Mouse (Mus musculus) liver, embryonic 16.5 days (tissue): ENCODE data around the gene Dtd2. TPM values are rescaled to one million over a fixed set of nuclear protein-coding genes. Genes with fewer than 3 reads are reported as not detected.

Source experiments
- ATAC-seq: fragments of 200-750 bp; cut with Nextera tagmentation; 2 replicates; pipeline ENCODE4 v1.8.0; 2017; ENCODE audit warnings: low read depth, mild to moderate bottlenecking, moderate number of reproducible peaks, moderate library complexity
- H3K27ac ChIP-seq: fragments of 300-500 bp; sonication (generic); 2 replicates; pipeline ENCODE4 v1.5.1; 2014; ENCODE audit warnings: mild to moderate bottlenecking, low read length
- H3K27me3 ChIP-seq: fragments of 300-500 bp; sonication (generic); 2 replicates; pipeline ENCODE4 v1.6.1; 2014; ENCODE audit warnings: low read depth, low read length, mixed read lengths; ENCODE audit not compliant: control insufficient read depth, insufficient read depth
- H3K36me3 ChIP-seq: fragments of 300-500 bp; sonication (generic); 2 replicates; pipeline ENCODE4 v1.6.1; 2014; ENCODE audit warnings: mild to moderate bottlenecking; ENCODE audit not compliant: control insufficient read depth, insufficient read depth
- H3K4me1 ChIP-seq: fragments of 300-500 bp; sonication (generic); 2 replicates; pipeline ENCODE4 v1.6.1; 2014; ENCODE audit warnings: low read depth, low read length, mixed read lengths; ENCODE audit not compliant: control insufficient read depth
- H3K4me2 ChIP-seq: fragments of 300-500 bp; sonication (generic); 2 replicates; pipeline ENCODE4 v1.6.1; 2014; ENCODE audit warnings: low read depth, low read length, mixed read lengths
- H3K4me3 ChIP-seq: fragments of 300-500 bp; sonication (generic); 2 replicates; pipeline ENCODE4 v1.5.1; 2014; ENCODE audit warnings: low read depth, mild to moderate bottlenecking, low read length
- H3K9ac ChIP-seq: fragments of 300-500 bp; sonication (generic); 2 replicates; pipeline ENCODE4 v1.6.1; 2014; ENCODE audit warnings: low read depth, low read length
- H3K9me3 ChIP-seq: fragments of 300-500 bp; sonication (generic); replicated peaks from 2 replicates; pipeline ENCODE4 v1.6.1; 2016; ENCODE audit warnings: low read length; ENCODE audit not compliant: control insufficient read depth
- WGBS: fragments of 180-500 bp; shearing (Covaris S2); extraction: QIAGEN DNeasy Blood & Tissue Kit; methylation state at CpG from one replicate; pipeline ENCODE4 v1.1.7; 2014; ENCODE audit not compliant: insufficient replicate concordance; 5-methylcytosine and 5-hydroxymethylcytosine counted together
- polyA plus RNA-seq: library from polyadenylated mRNA; unstranded; fragments of >200 nt; fragmentation: Nextera tagmentation; extraction: Ambion mirVana; gene quantifications from 2 replicates; pipeline ENCODE4 v1.2.1, GENCODE M21; 2015

Gene Dtd2
- polyA plus RNA-seq, 1 experiment from 2014 or later: 10.4 TPM

DNA sequence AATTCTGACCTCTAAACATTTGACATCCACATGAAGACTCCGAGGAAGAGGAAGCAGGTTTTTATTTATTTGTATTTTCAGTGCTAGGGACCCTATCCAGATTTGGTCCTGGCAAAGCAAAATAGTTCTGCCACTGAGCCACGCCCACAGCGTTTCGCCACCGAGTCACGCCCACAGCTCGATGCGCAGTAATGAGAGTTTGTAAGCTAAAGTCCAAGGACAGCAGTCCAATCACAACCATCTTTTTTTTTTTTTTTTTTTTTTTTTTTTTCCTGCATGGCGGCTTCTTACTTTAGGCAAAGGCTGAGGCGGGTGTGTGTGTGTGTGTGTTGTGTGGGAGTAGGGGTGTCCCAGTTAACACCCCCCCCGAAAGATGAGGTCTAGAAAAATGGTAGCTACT, 7.7 kb upstream of the Dtd2 start:
- no peak overlapping the region for H3K27ac ChIP-seq
- H3K9ac ChIP-seq: no peak overlapping the region
- no peaks in the 10 kb centered on the region for H3K9me3 ChIP-seq
- no peak for ATAC-seq
- H3K36me3 ChIP-seq: no peaks in the 10 kb centered on the region
- H3K27me3 ChIP-seq: no peaks in the 10 kb centered on the region
- no peak overlapping the region for H3K4me2 ChIP-seq
- H3K4me1 ChIP-seq: no peaks in the 10 kb centered on the region
- 71% methylated on average over 11 of the region's 11 CpGs for WGBS
- H3K4me3 ChIP-seq: no peak overlapping the region

DNA sequence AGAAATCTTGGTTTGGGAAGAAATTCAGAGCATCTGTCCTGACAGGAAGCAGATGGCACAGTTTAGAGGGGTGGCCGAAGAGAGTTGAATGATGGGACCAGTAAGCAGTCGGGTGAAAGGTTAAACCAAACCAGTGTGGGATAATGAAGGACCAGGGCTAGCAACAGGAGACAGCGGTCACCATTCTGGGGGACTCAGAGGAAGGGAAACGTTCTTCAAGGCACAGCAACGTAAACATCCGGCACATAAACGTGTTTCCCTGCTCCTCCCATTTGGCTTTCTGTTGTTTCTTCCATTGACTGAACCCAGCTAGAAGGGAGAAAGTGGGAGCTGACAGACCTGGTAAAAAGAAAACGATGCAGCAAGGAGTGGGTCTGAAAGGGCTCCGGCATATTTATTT, 7.0 kb upstream of the Dtd2 start:
- H3K9ac ChIP-seq: no peak overlapping the region
- no peak overlapping the region for H3K4me2 ChIP-seq
- 33% methylated on average over 9 of the region's 9 CpGs for WGBS
- no peak for ATAC-seq
- no peaks in the 10 kb centered on the region for H3K9me3 ChIP-seq
- H3K27ac ChIP-seq: no peak overlapping the region
- no peaks in the 10 kb centered on the region for H3K4me1 ChIP-seq
- H3K27me3 ChIP-seq: no peaks in the 10 kb centered on the region
- H3K36me3 ChIP-seq: no peaks in the 10 kb centered on the region
- H3K4me3 ChIP-seq: no peak overlapping the region

DNA sequence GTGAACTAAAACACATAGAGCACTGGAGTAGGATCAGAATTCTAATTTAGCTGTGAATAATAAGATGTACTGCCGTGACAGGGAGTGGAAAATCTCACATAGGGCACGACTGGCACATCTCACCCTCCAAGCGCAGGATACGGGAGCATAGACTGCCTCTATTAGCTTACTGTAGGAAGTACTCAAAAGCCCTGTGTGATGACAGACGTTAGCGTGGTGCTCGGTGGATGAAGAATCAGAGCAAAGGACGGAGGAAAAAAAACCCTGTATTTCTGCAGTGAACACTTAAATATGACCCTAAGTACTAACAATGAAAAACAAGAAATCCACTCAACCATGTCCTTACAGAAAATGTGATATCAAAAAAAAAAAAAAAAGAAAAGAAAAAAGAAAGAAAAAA, 5.9 kb upstream of the Dtd2 start:
- Histone ChIP-seq H3K4me1 (no peaks in the 10 kb centered on the region), H3K36me3 (no peaks in the 10 kb centered on the region), H3K27ac (no peak overlapping the region), H3K4me3 (no peak overlapping the region), H3K4me2 (no peak overlapping the region), H3K27me3 (no peaks in the 10 kb centered on the region), H3K9ac (no peak overlapping the region), H3K9me3 (no peaks in the 10 kb centered on the region)
- WGBS: 66% methylated on average over 8 of the region's 8 CpGs
- ATAC-seq: no peak

DNA sequence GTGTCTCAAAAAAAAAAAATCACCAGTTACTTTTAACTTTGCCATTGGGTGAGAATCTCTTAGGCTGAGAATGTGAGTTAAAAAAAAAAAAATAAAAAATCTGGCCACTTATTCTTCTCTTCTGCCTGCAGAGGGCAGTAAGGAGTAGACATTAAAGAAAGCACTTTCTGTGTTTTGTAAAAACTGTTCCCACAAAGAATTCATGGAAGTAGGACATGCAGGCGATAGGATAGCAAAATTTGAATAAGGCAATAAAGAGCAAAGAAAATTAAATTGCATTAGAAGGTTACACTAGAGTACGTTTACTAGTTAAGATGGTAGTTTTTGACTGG, 4.3 kb upstream of the Dtd2 start:
- Histone ChIP-seq H3K9me3 (no peaks in the 10 kb centered on the region), H3K27me3 (no peaks in the 10 kb centered on the region), H3K4me1 (peaks cover under 1% of the 10 kb centered on the region), H3K4me3 (no peak overlapping the region), H3K36me3 (no peaks in the 10 kb centered on the region), H3K27ac (no peak overlapping the region), H3K4me2 (no peak overlapping the region), H3K9ac (no peak overlapping the region)
- WGBS: 44% methylated on average over 2 of the region's 2 CpGs
- ATAC-seq: no peak

DNA sequence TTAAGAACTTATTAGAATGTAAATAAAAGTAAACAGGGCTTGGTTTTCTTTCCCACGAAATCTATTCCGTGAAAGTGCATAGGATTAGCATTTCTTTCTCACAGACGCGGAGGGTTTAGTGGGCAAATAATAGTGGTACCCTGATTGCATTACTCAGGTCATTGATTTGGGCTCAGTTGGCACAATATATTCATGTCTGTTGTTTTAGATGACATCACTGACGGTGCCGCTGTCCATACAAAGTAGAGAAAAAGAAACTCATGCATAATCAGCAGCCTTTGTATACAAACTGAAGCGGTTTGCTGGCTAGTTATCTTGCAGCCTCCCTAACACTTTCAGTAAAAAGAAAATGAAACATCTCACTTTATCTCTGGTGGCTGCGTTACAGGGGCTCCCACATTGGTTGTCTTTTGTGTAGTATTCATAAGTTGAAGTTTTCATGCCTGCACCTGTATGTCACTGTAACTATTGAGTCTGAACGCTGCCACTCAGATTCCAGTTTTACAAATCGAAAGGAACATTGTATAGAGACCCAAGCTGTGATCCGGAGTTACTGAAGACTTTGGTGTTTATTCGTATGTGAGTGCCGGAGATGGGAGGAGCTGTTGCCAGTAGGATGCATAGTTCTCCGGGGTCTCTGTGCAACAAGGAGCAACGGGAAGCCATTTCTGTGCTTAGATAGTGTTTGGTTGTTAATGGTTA, 3.8 kb upstream of the Dtd2 start:
- Histone ChIP-seq H3K27ac (no peak overlapping the region), H3K9ac (no peak overlapping the region), H3K4me3 (no peak overlapping the region), H3K4me1 (peaks cover 2% of the 10 kb centered on the region), H3K27me3 (no peaks in the 10 kb centered on the region), H3K36me3 (no peaks in the 10 kb centered on the region), H3K4me2 (no peak overlapping the region), H3K9me3 (no peaks in the 10 kb centered on the region)
- no peak for ATAC-seq
- 62% methylated on average over 15 of the region's 15 CpGs for WGBS

DNA sequence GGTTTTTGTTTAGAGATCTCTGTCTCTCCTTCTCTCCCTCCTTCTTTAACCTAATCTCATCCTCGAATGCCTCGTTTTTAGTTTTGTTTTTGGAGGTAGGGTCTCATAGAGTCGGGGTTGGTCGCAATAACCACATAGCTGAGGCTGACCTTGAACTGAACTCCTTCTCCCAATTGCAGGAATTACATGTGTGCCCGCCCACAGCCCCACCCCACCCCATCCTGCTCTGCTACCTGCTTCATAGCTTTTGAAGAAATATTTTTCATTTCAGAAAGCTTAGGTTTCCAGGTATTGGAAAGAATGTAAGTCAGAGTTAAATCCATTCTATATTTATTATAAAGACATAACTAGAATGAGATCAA, 313 bp upstream of the Dtd2 start:
- Histone ChIP-seq H3K27ac (no peak overlapping the region; the same call in 1 of the 2 replicates), H3K9me3 (no peaks in the 10 kb centered on the region), H3K4me2 (peak overlapping the region; percentile 68), H3K9ac (peak overlapping the region; percentile 75), H3K36me3 (no peaks in the 10 kb centered on the region), H3K4me1 (peaks cover 2% of the 10 kb centered on the region), H3K27me3 (no peaks in the 10 kb centered on the region), H3K4me3 (peak overlapping the region; percentile 80)
- 36% methylated on average over 5 of the region's 5 CpGs for WGBS
- ATAC-seq: peak; percentile 35

DNA sequence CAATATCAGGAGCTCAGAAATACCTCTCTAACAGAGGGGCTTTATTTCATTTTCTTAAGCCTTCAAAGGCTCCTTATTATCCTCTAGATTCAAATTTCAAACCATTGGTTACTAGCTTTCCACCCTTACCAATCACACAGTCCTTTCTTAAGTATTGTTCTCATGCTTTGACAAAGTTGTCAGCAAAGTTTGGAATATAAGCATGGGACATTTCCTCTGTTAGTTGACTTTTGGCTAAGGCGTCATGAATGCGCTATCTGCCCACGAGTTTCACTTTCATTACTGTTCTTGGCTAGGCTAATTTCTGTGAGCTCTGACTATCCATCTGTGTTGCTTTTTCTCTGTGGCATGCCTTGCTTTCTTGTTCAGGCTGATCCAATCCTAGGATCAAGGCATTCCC, 3.6 kb downstream of the Dtd2 start:
- Histone ChIP-seq H3K4me3 (no peak overlapping the region), H3K27me3 (no peaks in the 10 kb centered on the region), H3K27ac (no peak overlapping the region), H3K4me2 (no peak overlapping the region), H3K9ac (no peak overlapping the region), H3K9me3 (no peaks in the 10 kb centered on the region), H3K4me1 (peaks cover 5% of the 10 kb centered on the region), H3K36me3 (no peaks in the 10 kb centered on the region)
- no peak for ATAC-seq
- 87% methylated on average over 3 of the region's 3 CpGs for WGBS

DNA sequence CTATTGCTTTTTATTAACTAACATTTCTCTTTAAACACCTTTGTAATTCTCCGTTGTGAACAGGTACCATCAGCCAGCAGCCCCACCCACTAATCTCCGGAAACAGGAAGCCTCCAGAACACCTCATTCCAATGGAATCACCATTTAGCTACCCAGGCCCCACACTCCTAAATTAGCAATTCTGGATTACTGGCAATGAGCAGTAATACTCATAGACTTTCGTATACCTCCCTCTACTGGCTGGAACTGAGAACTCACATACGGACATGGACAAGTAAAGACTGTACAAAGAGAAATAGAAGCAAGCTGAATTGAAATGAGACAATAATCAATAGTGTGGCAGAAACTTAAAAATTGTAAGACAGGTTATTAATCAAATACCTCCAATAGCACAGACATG, 4.8 kb downstream of the Dtd2 start:
- no peak overlapping the region for H3K4me2 ChIP-seq
- ATAC-seq: no peak
- H3K4me1 ChIP-seq: peaks cover 5% of the 10 kb centered on the region
- H3K9me3 ChIP-seq: no peaks in the 10 kb centered on the region
- 20% methylated on average over 4 of the region's 4 CpGs for WGBS
- H3K27ac ChIP-seq: no peak overlapping the region
- H3K36me3 ChIP-seq: no peaks in the 10 kb centered on the region
- H3K9ac ChIP-seq: no peak overlapping the region
- no peaks in the 10 kb centered on the region for H3K27me3 ChIP-seq
- no peak overlapping the region for H3K4me3 ChIP-seq

DNA sequence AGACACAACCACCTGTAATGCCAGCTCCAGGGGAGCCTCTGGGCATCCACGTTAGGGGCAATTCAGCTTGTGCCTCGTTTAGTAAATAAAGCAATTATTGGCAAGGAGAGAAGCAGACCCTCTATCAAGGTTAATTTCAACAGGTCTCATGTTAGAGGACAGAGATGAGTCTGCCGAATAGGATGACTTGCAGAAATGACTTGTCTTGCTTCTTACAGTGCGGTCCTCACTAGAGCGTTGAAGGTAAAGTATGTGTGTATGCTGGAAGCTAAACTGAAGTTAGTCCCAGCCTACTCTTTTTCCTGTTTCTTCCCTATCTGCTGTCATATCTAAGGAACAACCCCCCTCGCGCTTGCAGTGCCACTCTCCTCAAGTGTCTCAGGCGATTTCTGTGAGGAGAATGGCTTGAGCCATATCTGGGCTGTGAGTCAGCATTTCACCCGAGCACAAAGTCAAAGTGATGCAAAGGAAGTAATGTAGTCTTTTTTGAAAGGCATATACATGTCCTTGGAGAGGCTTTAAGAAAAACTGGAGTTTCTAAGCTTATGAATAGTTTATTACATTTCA, 7.9 kb downstream of the Dtd2 start:
- 32% methylated on average over 9 of the region's 9 CpGs for WGBS
- Histone ChIP-seq H3K9ac (no peak overlapping the region), H3K4me3 (no peak overlapping the region), H3K27me3 (no peaks in the 10 kb centered on the region), H3K36me3 (peaks cover 3% of the 10 kb centered on the region; the same call in 1 of the 2 replicates), H3K4me2 (peak overlapping the region; percentile 26; the same call in 1 of the 2 replicates), H3K27ac (no peak overlapping the region), H3K4me1 (peaks cover 3% of the 10 kb centered on the region), H3K9me3 (no peaks in the 10 kb centered on the region)
- peak; percentile 58; the same call in 1 of the 2 replicates for ATAC-seq
